Mouse (Mus musculus): ENCODE measurements around the gene Ankrd33b. TPM values are rescaled to one million over a fixed set of nuclear protein-coding genes. Genes with fewer than 3 reads are reported as not detected.

Gene Ankrd33b
- polyA plus RNA-seq, 1 experiment from 2014 or later, result 0.75 TPM

DNA sequence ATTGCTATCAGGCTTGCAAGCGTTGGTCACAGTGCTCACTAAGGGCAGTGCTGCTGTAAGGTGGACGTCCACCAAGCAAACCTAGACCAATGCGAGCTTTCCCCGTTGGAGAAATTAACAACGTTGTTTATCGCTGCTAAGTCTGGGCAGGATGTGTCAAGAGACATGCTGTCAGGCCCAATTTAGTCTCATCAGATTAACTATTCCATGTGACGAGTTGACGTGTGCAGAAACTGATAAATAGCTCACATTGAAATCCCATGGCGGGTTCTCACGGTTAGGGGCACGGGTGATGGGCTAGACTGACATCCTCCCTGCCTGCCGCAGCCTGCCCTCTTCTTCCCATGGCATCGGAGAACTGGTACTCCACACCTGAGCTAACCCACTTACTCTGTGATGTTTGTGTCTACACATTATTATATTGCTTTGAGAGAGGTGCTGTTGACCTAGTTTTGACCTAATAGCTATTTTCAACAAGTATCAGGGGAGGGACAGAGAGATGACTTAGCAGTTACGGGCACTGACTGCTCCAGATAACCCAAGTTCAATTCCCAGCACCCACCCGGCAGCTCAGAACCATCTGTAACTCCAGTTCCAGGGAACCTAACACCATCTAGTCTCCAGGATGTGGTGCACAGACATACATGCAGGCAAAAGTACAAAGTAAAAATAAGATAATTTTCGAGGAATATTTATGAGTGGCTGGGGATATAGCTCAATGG, 114.8 kb downstream of the Ankrd33b start:
- ATAC-seq (ENCODE audit: low read depth), result no peak
- 81% methylated on average over 16 of the region's 16 CpGs for WGBS
- no peaks in the 10 kb centered on the region for H3K27me3 ChIP-seq (ENCODE audit: control insufficient read depth, insufficient read depth, low read length)
- no peak overlapping the region for H3K4me3 ChIP-seq (ENCODE audit: low read depth, low read length)
- no peaks in the 10 kb centered on the region for H3K36me3 ChIP-seq (ENCODE audit: control insufficient read depth, insufficient read depth, low read length)
- H3K4me2 ChIP-seq (ENCODE audit: low read depth, low read length), result no peak overlapping the region
- no peaks in the 10 kb centered on the region for H3K9me3 ChIP-seq (ENCODE audit: control insufficient read depth, low read length)
- H3K4me1 ChIP-seq (ENCODE audit: control insufficient read depth, insufficient read depth, low read length), result no peaks in the 10 kb centered on the region
- H3K27ac ChIP-seq (ENCODE audit: low read depth, low read length), result no peak overlapping the region
- H3K9ac ChIP-seq (replicated peaks; ENCODE audit: low read depth, low read length), result no peak overlapping the region

DNA sequence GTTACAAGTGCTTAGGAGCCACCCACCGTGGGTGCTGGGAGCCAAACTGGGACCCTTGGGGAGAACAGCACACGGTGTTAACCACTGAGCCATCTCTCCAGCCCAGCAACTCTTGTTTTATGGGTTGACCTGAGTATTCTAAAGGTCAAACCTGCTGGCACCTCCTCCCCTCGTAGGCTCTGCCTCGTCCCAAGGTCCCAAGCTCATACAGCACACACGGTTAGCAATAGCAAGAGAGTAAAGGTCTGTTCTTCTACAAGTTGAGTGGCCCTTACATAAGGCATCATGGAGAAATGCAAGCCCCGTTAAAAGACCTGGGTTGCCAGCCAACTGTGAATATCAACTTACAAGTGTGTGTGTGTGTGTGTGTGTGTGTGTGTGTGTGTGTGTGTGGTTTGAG, 116.3 kb downstream of the Ankrd33b start:
- Histone ChIP-seq H3K4me2 (ENCODE audit: low read depth, low read length) (no peak overlapping the region), H3K27ac (ENCODE audit: low read depth, low read length) (no peak overlapping the region), H3K9me3 (ENCODE audit: control insufficient read depth, low read length) (no peaks in the 10 kb centered on the region), H3K27me3 (ENCODE audit: control insufficient read depth, insufficient read depth, low read length) (no peaks in the 10 kb centered on the region), H3K9ac (replicated peaks; ENCODE audit: low read depth, low read length) (no peak overlapping the region), H3K4me3 (ENCODE audit: low read depth, low read length) (no peak overlapping the region), H3K4me1 (ENCODE audit: control insufficient read depth, insufficient read depth, low read length) (no peaks in the 10 kb centered on the region), H3K36me3 (ENCODE audit: control insufficient read depth, insufficient read depth, low read length) (no peaks in the 10 kb centered on the region)
- ATAC-seq (ENCODE audit: low read depth), result no peak
- WGBS, result 85% methylated on average over 6 of the region's 6 CpGs

DNA sequence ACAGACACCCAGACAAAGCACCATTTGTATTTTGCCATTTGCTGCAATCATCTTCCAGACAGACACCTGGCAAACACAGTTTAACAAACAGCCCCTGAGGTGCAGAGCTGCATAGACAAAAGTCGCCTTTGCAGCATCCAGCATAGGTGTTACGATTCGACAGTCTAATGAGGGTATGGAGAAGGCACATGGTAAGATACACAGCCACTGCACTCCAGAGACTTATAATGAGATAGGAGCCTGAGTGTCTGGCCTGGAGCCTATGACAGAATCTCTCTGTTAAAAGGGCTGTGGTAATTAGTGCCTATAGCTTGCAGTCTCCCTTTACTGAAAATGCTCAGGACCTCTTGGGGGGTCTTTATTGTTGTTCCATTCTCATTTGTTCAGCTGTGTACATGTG, 116.8 kb downstream of the Ankrd33b start:
- H3K36me3 ChIP-seq (ENCODE audit: control insufficient read depth, insufficient read depth, low read length), result no peaks in the 10 kb centered on the region
- no peaks in the 10 kb centered on the region for H3K27me3 ChIP-seq (ENCODE audit: control insufficient read depth, insufficient read depth, low read length)
- no peaks in the 10 kb centered on the region for H3K9me3 ChIP-seq (ENCODE audit: control insufficient read depth, low read length)
- peak overlapping the region; percentile 30; the same call in 1 of the 2 replicates for H3K27ac ChIP-seq (ENCODE audit: low read depth, low read length)
- H3K4me2 ChIP-seq (ENCODE audit: low read depth, low read length), result no peak overlapping the region
- WGBS, result 42% methylated on average over 3 of the region's 3 CpGs
- no peak overlapping the region for H3K4me3 ChIP-seq (ENCODE audit: low read depth, low read length)
- H3K4me1 ChIP-seq (ENCODE audit: control insufficient read depth, insufficient read depth, low read length), result no peaks in the 10 kb centered on the region
- peak; percentile 55; the same call in 1 of the 2 replicates for ATAC-seq (ENCODE audit: low read depth)
- no peak overlapping the region for H3K9ac ChIP-seq (replicated peaks; ENCODE audit: low read depth, low read length)

DNA sequence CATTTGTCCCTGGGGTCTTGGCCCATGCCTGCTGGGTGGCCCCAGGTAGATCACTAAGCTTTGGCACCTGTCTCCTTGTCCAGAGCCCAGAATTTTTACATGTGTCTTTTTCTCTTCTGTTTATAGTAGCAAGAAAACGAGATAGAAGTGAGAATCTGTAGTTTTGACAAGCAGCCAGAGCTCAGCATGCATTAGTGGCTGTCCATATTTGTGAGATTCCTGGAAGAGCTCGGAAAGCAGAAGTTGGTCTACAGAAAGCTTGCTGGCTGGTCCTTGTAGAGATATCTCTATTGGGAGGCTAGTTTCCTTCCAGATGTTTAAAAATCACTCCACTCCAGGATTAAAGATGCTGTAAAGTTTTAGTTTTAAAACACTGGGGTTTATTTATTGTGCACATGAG, 117.5 kb downstream of the Ankrd33b start:
- no peak overlapping the region for H3K4me3 ChIP-seq (ENCODE audit: low read depth, low read length)
- no peak for ATAC-seq (ENCODE audit: low read depth)
- H3K36me3 ChIP-seq (ENCODE audit: control insufficient read depth, insufficient read depth, low read length), result no peaks in the 10 kb centered on the region
- H3K4me1 ChIP-seq (ENCODE audit: control insufficient read depth, insufficient read depth, low read length), result no peaks in the 10 kb centered on the region
- H3K4me2 ChIP-seq (ENCODE audit: low read depth, low read length), result no peak overlapping the region
- H3K27ac ChIP-seq (ENCODE audit: low read depth, low read length), result no peak overlapping the region
- 70% methylated on average over 2 of the region's 2 CpGs for WGBS
- H3K9me3 ChIP-seq (ENCODE audit: control insufficient read depth, low read length), result no peaks in the 10 kb centered on the region
- no peaks in the 10 kb centered on the region for H3K27me3 ChIP-seq (ENCODE audit: control insufficient read depth, insufficient read depth, low read length)
- no peak overlapping the region for H3K9ac ChIP-seq (replicated peaks; ENCODE audit: low read depth, low read length)

DNA sequence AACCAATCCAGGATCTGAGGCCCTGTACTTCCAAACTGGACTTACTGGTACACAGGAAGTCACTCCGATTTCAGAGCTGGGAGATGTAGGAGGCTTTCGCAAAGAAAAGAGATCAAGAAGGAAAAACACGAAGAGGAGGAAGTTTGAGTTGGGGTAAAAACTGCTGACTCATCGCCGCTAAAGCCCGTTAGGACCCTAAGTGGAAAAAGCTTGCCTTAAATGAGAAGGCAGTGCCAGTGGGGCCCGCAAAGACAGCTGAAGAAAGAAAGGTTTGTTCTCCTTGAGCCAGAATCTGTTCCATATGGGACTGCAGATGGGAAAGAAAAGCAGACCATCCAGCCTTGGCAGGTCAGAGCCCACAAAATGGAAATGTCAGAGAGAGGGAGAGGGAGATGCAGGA, 118.6 kb downstream of the Ankrd33b start:
- no peak overlapping the region for H3K9ac ChIP-seq (replicated peaks; ENCODE audit: low read depth, low read length)
- H3K4me3 ChIP-seq (ENCODE audit: low read depth, low read length), result no peak overlapping the region
- ATAC-seq (ENCODE audit: low read depth), result no peak
- H3K9me3 ChIP-seq (ENCODE audit: control insufficient read depth, low read length), result no peaks in the 10 kb centered on the region
- 76% methylated on average over 7 of the region's 7 CpGs for WGBS
- no peaks in the 10 kb centered on the region for H3K27me3 ChIP-seq (ENCODE audit: control insufficient read depth, insufficient read depth, low read length)
- no peak overlapping the region for H3K27ac ChIP-seq (ENCODE audit: low read depth, low read length)
- no peak overlapping the region for H3K4me2 ChIP-seq (ENCODE audit: low read depth, low read length)
- no peaks in the 10 kb centered on the region for H3K36me3 ChIP-seq (ENCODE audit: control insufficient read depth, insufficient read depth, low read length)
- H3K4me1 ChIP-seq (ENCODE audit: control insufficient read depth, insufficient read depth, low read length), result no peaks in the 10 kb centered on the region

DNA sequence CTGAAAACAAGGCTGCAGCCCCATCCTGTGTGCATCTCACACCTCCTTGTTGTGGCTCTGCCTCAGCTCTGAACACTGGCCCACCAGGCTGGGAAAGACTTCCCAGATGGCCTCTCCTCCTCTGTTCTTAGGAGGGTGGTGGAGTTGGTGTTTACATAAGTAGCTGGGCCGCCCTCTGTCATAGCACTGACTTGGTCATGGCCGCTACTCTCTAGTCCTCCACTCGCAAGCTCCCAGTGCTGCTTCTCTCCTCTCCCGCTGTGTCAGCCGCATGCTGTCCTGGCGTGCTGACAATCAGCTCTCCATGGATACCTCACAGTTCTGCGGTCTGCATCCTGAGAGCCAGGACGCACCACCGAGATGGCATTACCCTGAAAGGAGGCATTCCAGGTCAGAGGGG, 120.5 kb downstream of the Ankrd33b start:
- no peaks in the 10 kb centered on the region for H3K27me3 ChIP-seq (ENCODE audit: control insufficient read depth, insufficient read depth, low read length)
- no peak for ATAC-seq (ENCODE audit: low read depth)
- WGBS, result 65% methylated on average over 9 of the region's 9 CpGs
- H3K4me1 ChIP-seq (ENCODE audit: control insufficient read depth, insufficient read depth, low read length), result no peaks in the 10 kb centered on the region
- H3K4me3 ChIP-seq (ENCODE audit: low read depth, low read length), result no peak overlapping the region
- no peak overlapping the region for H3K4me2 ChIP-seq (ENCODE audit: low read depth, low read length)
- no peak overlapping the region for H3K27ac ChIP-seq (ENCODE audit: low read depth, low read length)
- H3K9me3 ChIP-seq (ENCODE audit: control insufficient read depth, low read length), result no peaks in the 10 kb centered on the region
- no peak overlapping the region for H3K9ac ChIP-seq (replicated peaks; ENCODE audit: low read depth, low read length)
- H3K36me3 ChIP-seq (ENCODE audit: control insufficient read depth, insufficient read depth, low read length), result no peaks in the 10 kb centered on the region

DNA sequence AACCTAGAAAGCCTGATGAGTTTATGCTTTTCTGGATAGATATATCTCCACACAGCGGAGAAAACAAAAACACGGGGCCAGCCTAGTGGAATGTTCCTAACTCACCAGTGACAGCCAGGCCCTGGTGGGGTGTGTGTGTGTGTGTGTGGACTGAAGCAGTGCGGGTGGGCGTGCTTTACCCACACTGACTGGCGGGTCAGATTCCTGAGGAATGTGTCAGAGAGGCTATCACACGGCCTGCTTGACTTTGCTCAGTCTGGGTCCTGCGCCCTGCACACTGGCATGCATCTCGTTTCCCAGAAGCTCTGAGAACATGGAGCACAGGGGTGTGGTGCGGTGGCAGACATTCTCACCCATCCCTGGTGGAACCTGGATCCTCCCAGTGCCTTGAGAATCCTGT, 121.6 kb downstream of the Ankrd33b start:
- Histone ChIP-seq H3K27ac (ENCODE audit: low read depth, low read length) (no peak overlapping the region), H3K9ac (replicated peaks; ENCODE audit: low read depth, low read length) (no peak overlapping the region), H3K4me3 (ENCODE audit: low read depth, low read length) (no peak overlapping the region), H3K36me3 (ENCODE audit: control insufficient read depth, insufficient read depth, low read length) (no peaks in the 10 kb centered on the region), H3K9me3 (ENCODE audit: control insufficient read depth, low read length) (no peaks in the 10 kb centered on the region), H3K4me2 (ENCODE audit: low read depth, low read length) (no peak overlapping the region), H3K4me1 (ENCODE audit: control insufficient read depth, insufficient read depth, low read length) (no peaks in the 10 kb centered on the region), H3K27me3 (ENCODE audit: control insufficient read depth, insufficient read depth, low read length) (no peaks in the 10 kb centered on the region)
- 81% methylated on average over 9 of the region's 9 CpGs for WGBS
- ATAC-seq (ENCODE audit: low read depth), result no peak

DNA sequence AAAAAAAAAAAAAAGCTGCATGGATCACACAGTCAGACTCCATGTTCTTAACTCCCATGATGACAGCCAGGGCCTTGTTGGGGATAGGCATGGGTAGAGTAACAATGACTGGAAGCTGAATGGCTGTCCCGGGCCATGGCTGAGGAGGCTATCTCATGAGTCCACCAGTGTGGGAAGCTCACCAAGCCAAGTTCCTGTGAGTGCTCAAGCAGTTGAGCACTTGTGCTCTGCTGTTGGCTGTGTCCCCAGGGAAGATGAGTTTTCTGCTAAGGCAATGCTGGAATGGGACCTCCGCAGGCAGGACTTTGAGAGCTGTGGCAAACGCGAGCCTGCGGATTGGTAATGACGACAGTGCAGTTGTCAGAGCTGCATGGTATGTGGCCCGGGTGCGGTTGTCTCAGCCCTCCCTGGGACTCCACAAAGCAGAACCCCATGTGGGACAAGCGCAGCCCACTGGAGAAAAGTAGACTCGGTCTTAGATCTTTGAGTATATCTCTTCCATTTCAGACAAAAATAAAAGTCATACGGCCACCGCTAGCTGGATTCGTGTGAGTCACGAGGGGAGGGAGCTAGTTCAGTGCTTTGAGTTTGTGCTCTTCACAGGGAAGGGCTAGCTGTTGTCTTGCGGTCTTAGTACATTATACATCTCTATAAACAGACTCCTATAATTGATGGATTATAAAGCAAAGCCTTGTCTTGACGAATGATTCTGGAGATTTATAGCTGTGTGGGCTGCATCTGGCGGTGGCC, 122.7 kb downstream of the Ankrd33b start:
- Histone ChIP-seq H3K4me3 (ENCODE audit: low read depth, low read length) (no peak overlapping the region), H3K4me2 (ENCODE audit: low read depth, low read length) (no peak overlapping the region), H3K9ac (replicated peaks; ENCODE audit: low read depth, low read length) (no peak overlapping the region), H3K4me1 (ENCODE audit: control insufficient read depth, insufficient read depth, low read length) (no peaks in the 10 kb centered on the region), H3K36me3 (ENCODE audit: control insufficient read depth, insufficient read depth, low read length) (no peaks in the 10 kb centered on the region), H3K9me3 (ENCODE audit: control insufficient read depth, low read length) (no peaks in the 10 kb centered on the region), H3K27ac (ENCODE audit: low read depth, low read length) (no peak overlapping the region), H3K27me3 (ENCODE audit: control insufficient read depth, insufficient read depth, low read length) (no peaks in the 10 kb centered on the region)
- no peak for ATAC-seq (ENCODE audit: low read depth)
- WGBS, result 89% methylated on average over 17 of the region's 17 CpGs

DNA sequence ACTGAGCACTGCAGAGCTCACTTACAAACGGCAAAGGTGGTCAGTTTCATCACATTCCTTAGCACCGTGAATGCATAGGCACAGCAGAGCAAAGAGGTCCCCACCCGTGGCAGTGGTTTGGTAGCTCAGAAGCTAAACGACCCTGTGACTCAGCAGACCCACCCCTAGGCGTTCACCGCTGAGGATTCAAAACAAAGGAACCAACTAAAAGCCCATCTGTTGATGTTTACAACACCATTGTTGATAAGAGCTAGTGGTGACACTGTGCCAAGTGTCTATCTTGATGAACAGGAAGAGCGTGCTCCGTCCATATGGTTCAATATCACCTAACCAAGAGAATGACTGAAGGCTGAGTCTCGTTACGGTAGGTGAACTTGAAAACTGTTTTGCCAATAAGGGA, 124.3 kb downstream of the Ankrd33b start:
- no peak overlapping the region for H3K4me3 ChIP-seq (ENCODE audit: low read depth, low read length)
- no peak overlapping the region for H3K9ac ChIP-seq (replicated peaks; ENCODE audit: low read depth, low read length)
- ATAC-seq (ENCODE audit: low read depth), result no peak
- no peak overlapping the region for H3K27ac ChIP-seq (ENCODE audit: low read depth, low read length)
- no peaks in the 10 kb centered on the region for H3K4me1 ChIP-seq (ENCODE audit: control insufficient read depth, insufficient read depth, low read length)
- no peaks in the 10 kb centered on the region for H3K27me3 ChIP-seq (ENCODE audit: control insufficient read depth, insufficient read depth, low read length)
- no peak overlapping the region for H3K4me2 ChIP-seq (ENCODE audit: low read depth, low read length)
- 76% methylated on average over 10 of the region's 10 CpGs for WGBS
- H3K36me3 ChIP-seq (ENCODE audit: control insufficient read depth, insufficient read depth, low read length), result no peaks in the 10 kb centered on the region
- no peaks in the 10 kb centered on the region for H3K9me3 ChIP-seq (ENCODE audit: control insufficient read depth, low read length)
